Comparison of ENCODE assay signal across 12 mouse cellular contexts in genomic region chr10:42634122-42634720, GRCm38 (mm10). TPM values are rescaled to one million over a fixed set of nuclear protein-coding genes. Genes with fewer than 3 reads are reported as not detected.
A peak's percentile ranks its signal among the peaks of the same experiment; 100 is the strongest.
DNase-seq lines count a peak whose midpoint lies in the region; ATAC-seq and TF ChIP-seq lines count a peak whose summit lies in the region.
"Had no signal": no experiment of that assay in that cellular context is flagged by ENCODE, and none has a peak within 500 bp of the region (broad histone marks: within the 10 kb centered on the region; RNA-seq: fewer than 3 reads in every experiment).

No protein-coding gene starts in this region.

- peak overlapping the region; percentile 74 for H3K4me2 ChIP-seq in liver, embryonic 11.5 days
- H3K4me2 ChIP-seq in forebrain, embryonic 12.5 days: peak overlapping the region; percentile 66
- H3K4me2 ChIP-seq in midbrain, embryonic 13.5 days (replicated peaks): peak overlapping the region; percentile 60; the same call in 1 of the 2 replicates
- no peak overlapping the region for H3K4me2 ChIP-seq in hindbrain, embryonic 12.5 days (replicated peaks)

- no peak overlapping the region for H3K9ac ChIP-seq in liver, embryonic 11.5 days (ENCODE audit: low read depth, low read length)
- 0 out of 2 replicates have a peak overlapping the region, but pooled peaks have one; percentile 49 for H3K9ac ChIP-seq in forebrain, embryonic 12.5 days
- no peak overlapping the region for H3K9ac ChIP-seq in midbrain, embryonic 13.5 days (replicated peaks)
- no peak overlapping the region for H3K9ac ChIP-seq in hindbrain, embryonic 12.5 days

- peaks cover 13% of the 10 kb centered on the region; the same call in 1 of the 2 replicates for H3K27me3 ChIP-seq in cerebellum, adult 2 months (ENCODE audit: control insufficient read depth, insufficient read depth, low read length)
- H3K27me3 ChIP-seq in liver, embryonic 11.5 days (replicated peaks; ENCODE audit: control insufficient read depth, insufficient read depth, low read length): peaks cover 84% of the 10 kb centered on the region
- H3K27me3 ChIP-seq in forebrain, embryonic 12.5 days: peaks cover 48% of the 10 kb centered on the region
- peaks cover 80% of the 10 kb centered on the region for H3K27me3 ChIP-seq in midbrain, embryonic 13.5 days
- H3K27me3 ChIP-seq in hindbrain, embryonic 12.5 days: peaks cover 95% of the 10 kb centered on the region

- ATAC-seq in liver, embryonic 11.5 days (replicated peaks; ENCODE audit: low FRiP score): no peak
- no peak for ATAC-seq in forebrain, embryonic 12.5 days (ENCODE audit: low FRiP score)
- no peak for ATAC-seq in midbrain, embryonic 13.5 days
- no peak for ATAC-seq in hindbrain, embryonic 12.5 days (ENCODE audit: low FRiP score)

- H3K4me1 ChIP-seq in cerebellum, adult 2 months (ENCODE audit: control insufficient read depth, insufficient read depth, low read length): peaks cover 4% of the 10 kb centered on the region; the same call in 1 of the 2 replicates
- H3K4me1 ChIP-seq in liver, embryonic 11.5 days (replicated peaks; ENCODE audit: control insufficient read depth, insufficient read depth, low read length): peaks cover 9% of the 10 kb centered on the region; the same call in 1 of the 2 replicates
- H3K4me1 ChIP-seq in forebrain, embryonic 12.5 days: peaks cover 78% of the 10 kb centered on the region
- H3K4me1 ChIP-seq in midbrain, embryonic 13.5 days (replicated peaks): peaks cover 62% of the 10 kb centered on the region
- H3K4me1 ChIP-seq in hindbrain, embryonic 12.5 days: peaks cover 20% of the 10 kb centered on the region

- 8% methylated on average over 8 of the region's 8 CpGs for WGBS in cerebellum, adult 2 months
- 3% methylated on average over 8 of the region's 8 CpGs for WGBS in liver, embryonic 11.5 days
- WGBS in forebrain, embryonic 12.5 days: under 1% methylated on average over 8 of the region's 8 CpGs
- 4% methylated on average over 8 of the region's 8 CpGs for WGBS in midbrain, embryonic 13.5 days
- 1% methylated on average over 8 of the region's 8 CpGs for WGBS in hindbrain, embryonic 12.5 days

- H3K36me3 ChIP-seq in liver, embryonic 11.5 days (ENCODE audit: control insufficient read depth, insufficient read depth, low read length): no peaks in the 10 kb centered on the region
- H3K36me3 ChIP-seq in forebrain, embryonic 12.5 days (replicated peaks): no peaks in the 10 kb centered on the region
- H3K36me3 ChIP-seq in midbrain, embryonic 13.5 days: no peaks in the 10 kb centered on the region
- H3K36me3 ChIP-seq in hindbrain, embryonic 12.5 days: no peaks in the 10 kb centered on the region

- H3K27ac ChIP-seq in cerebellum, adult 2 months (ENCODE audit: insufficient read depth, low read length): no peak overlapping the region
- no peak overlapping the region for H3K27ac ChIP-seq in liver, embryonic 11.5 days (ENCODE audit: low read depth, low read length)
- peak overlapping the region; percentile 97 for H3K27ac ChIP-seq in forebrain, embryonic 12.5 days
- H3K27ac ChIP-seq in midbrain, embryonic 13.5 days: no peak overlapping the region
- H3K27ac ChIP-seq in hindbrain, embryonic 12.5 days: no peak overlapping the region

- TF ChIP-seq CTCF in cerebellum, adult 2 months (IDR thresholded peaks at IDR 0.05; ENCODE audit: borderline replicate concordance, insufficient read depth, low read depth, low read length): no peak

- no peaks in the 10 kb centered on the region for H3K9me3 ChIP-seq in liver, embryonic 11.5 days (ENCODE audit: control insufficient read depth, low read length)
- H3K9me3 ChIP-seq in forebrain, embryonic 12.5 days: no peaks in the 10 kb centered on the region
- H3K9me3 ChIP-seq in midbrain, embryonic 13.5 days: no peaks in the 10 kb centered on the region
- no peaks in the 10 kb centered on the region for H3K9me3 ChIP-seq in hindbrain, embryonic 12.5 days (replicated peaks)

- H3K4me3 ChIP-seq in cerebellum, adult 2 months (replicated peaks; ENCODE audit: insufficient read depth, low read depth, low read length): no peak overlapping the region
- H3K4me3 ChIP-seq in liver, embryonic 11.5 days (ENCODE audit: low read depth, low read length): peak overlapping the region; percentile 43; the same call in 1 of the 2 replicates
- H3K4me3 ChIP-seq in forebrain, embryonic 12.5 days (replicated peaks): no peak overlapping the region; the same call in 1 of the 2 replicates
- no peak overlapping the region for H3K4me3 ChIP-seq in midbrain, embryonic 13.5 days (replicated peaks)
- no peak overlapping the region for H3K4me3 ChIP-seq in hindbrain, embryonic 12.5 days

- peak; percentile 7 for DNase-seq in cerebellum, adult 9-10 months
- no peak for DNase-seq in cerebellum, adult 2 months
- no peak for DNase-seq in liver, embryonic 11.5 days (ENCODE audit: low spot score)
- DNase-seq in liver: no peak
- DNase-seq in layer of hippocampus, adult 8-10 months (ENCODE audit: low spot score in 2 of 2): no peak
- DNase-seq: kidney, postnatal 25 days had no signal

- no peak for TF ChIP-seq POLR2A in cerebellum, adult 2 months (IDR thresholded peaks at IDR 0.05; ENCODE audit: borderline replicate concordance, insufficient read depth, low read length)

RNA-seq across cellular contexts. Expression of gene Ostm1, which starts 50.6 kb away (rescaled TPM):
- polyA plus RNA-seq in cerebellum, adult 2 months (2012; rRNA removed): 40.1 and 41.7 TPM in 2 replicates
- 24.8 and 27.7 TPM in 2 replicates for polyA plus RNA-seq in liver, embryonic 11.5 days (2014; fragmentation: Nextera tagmentation; extraction: Ambion mirVana)
- 63.1 and 65.4 TPM in 2 replicates for polyA plus RNA-seq in forebrain, embryonic 12.5 days (2016; fragmentation: Nextera tagmentation; extraction: Ambion mirVana)
- 35.6 and 37.4 TPM in 2 replicates for polyA plus RNA-seq in midbrain, embryonic 13.5 days (2015; fragmentation: Nextera tagmentation; extraction: Ambion mirVana)
- total RNA-seq in layer of hippocampus, adult 8-10 months (2022): 10 to 100 TPM; 53.4 to 60.1 (median 55.3) TPM
- polyA plus RNA-seq in hindbrain, embryonic 12.5 days (2016; fragmentation: Nextera tagmentation; extraction: Ambion mirVana): 24.9 TPM in 2 replicates

RNA-seq across cellular contexts. Expression of gene Nr2e1, which starts 50.8 kb away (rescaled TPM):
- 0.14 and 0.20 TPM in 2 replicates for polyA plus RNA-seq in cerebellum, adult 2 months (2012; rRNA removed)
- not detected in 2 replicates for polyA plus RNA-seq in liver, embryonic 11.5 days (2014; fragmentation: Nextera tagmentation; extraction: Ambion mirVana)
- 104 TPM in 2 replicates for polyA plus RNA-seq in forebrain, embryonic 12.5 days (2016; fragmentation: Nextera tagmentation; extraction: Ambion mirVana)
- polyA plus RNA-seq in midbrain, embryonic 13.5 days (2015; fragmentation: Nextera tagmentation; extraction: Ambion mirVana): 14.8 and 16.9 TPM in 2 replicates
- total RNA-seq in layer of hippocampus, adult 8-10 months (2022): 10 to 100 TPM; 14.7 to 17.3 (median 16.0) TPM
- polyA plus RNA-seq in hindbrain, embryonic 12.5 days (2016; fragmentation: Nextera tagmentation; extraction: Ambion mirVana): 1.1 and 2.1 TPM in 2 replicates
- total RNA-seq: ES-E14; granulocyte monocyte progenitor cell, adult 5-6 weeks; megakaryocyte progenitor cell, adult 5-6 weeks had no signal
